9 mouse cellular contexts compared by ENCODE assay signal in genomic region chr2:26587044-26587405, GRCm38 (mm10). TPM values are rescaled to one million over a fixed set of nuclear protein-coding genes. Genes with fewer than 3 reads are reported as not detected.
DNase-seq lines count a peak whose midpoint lies in the region; ATAC-seq and TF ChIP-seq lines count a peak whose summit lies in the region.
"Had no signal": no experiment of that assay in that cellular context is flagged by ENCODE, and none has a peak within 500 bp of the region (broad histone marks: within the 10 kb centered on the region; RNA-seq: fewer than 3 reads in every experiment).

No protein-coding gene starts in this region.

- TF ChIP-seq EP300 in liver, embryonic 14.5 days (IDR thresholded peaks at IDR 0.05; ENCODE audit: low read depth) = no peak

- peak; percentile 56 to 66 for DNase-seq in kidney, postnatal 4 days
- DNase-seq in kidney, adult 11 months = no peak
- peak; percentile 35 for DNase-seq in NIH3T3 (ENCODE audit: low read depth)
- peak; percentile 42 for DNase-seq in forebrain, embryonic 14.5 days (ENCODE audit: low spot score)
- DNase-seq in liver, embryonic 14.5 days (ENCODE audit: low read depth in 3 of 3, low spot score in 3 of 3) = no peak
- peak; percentile 60 for DNase-seq in testis, postnatal 10 days (ENCODE audit: low spot score)
- DNase-seq in ovary, adult 18-20 months (ENCODE audit: low spot score) = no peak
- no peak for DNase-seq in layer of hippocampus, adult 9-10 months (ENCODE audit: low spot score)

- H3K4me1 ChIP-seq in forebrain, embryonic 14.5 days (ENCODE audit: control insufficient read depth, insufficient read depth, low read length) = no peaks in the 10 kb centered on the region
- peaks cover 2 to 14% of the 10 kb centered on the region in 2 experiments; a peak in 3 of 4 replicates for H3K4me1 ChIP-seq in liver, embryonic 14.5 days (replicated peaks; ENCODE audit: control insufficient read depth in 2 of 2, insufficient read depth in 2 of 2, low read length in 1 of 2)

- peak overlapping the region; percentile 24; the same call in 1 of the 2 replicates for H3K27ac ChIP-seq in forebrain, embryonic 14.5 days (ENCODE audit: low read depth, low read length)
- no peak overlapping the region for H3K27ac ChIP-seq in liver, embryonic 14.5 days

- no peaks in the 10 kb centered on the region for H3K27me3 ChIP-seq in forebrain, embryonic 14.5 days (replicated peaks; ENCODE audit: control insufficient read depth, insufficient read depth, low read length)
- H3K27me3 ChIP-seq in liver, embryonic 14.5 days (ENCODE audit: control insufficient read depth, insufficient read depth, low read length) = no peaks in the 10 kb centered on the region

- peak overlapping the region; percentile 60 for H3K9ac ChIP-seq in forebrain, embryonic 14.5 days (ENCODE audit: low read length)
- peak overlapping the region; percentile 41 for H3K9ac ChIP-seq in liver, embryonic 14.5 days (replicated peaks)

- 6% methylated on average over 11 of the region's 11 CpGs for WGBS in forebrain, embryonic 14.5 days
- 1% methylated on average over 11 of the region's 11 CpGs for WGBS in liver, embryonic 14.5 days (ENCODE audit: insufficient replicate concordance)

- no peak; the same call in 1 of the 2 replicates for TF ChIP-seq CTCF in liver, embryonic 14.5 days (IDR thresholded peaks at IDR 0.05; ENCODE audit: low read depth)

- H3K4me3 ChIP-seq in forebrain, embryonic 14.5 days (ENCODE audit: low read depth, low read length) = peak overlapping the region; percentile 54
- peak overlapping the region; percentile 64 to 69 for H3K4me3 ChIP-seq in liver, embryonic 14.5 days (ENCODE audit: insufficient read depth in 1 of 2, low read depth in 2 of 2, low read length in 2 of 2)

- H3K9me3 ChIP-seq in forebrain, embryonic 14.5 days (replicated peaks; ENCODE audit: control insufficient read depth, low read length) = no peaks in the 10 kb centered on the region
- no peaks in the 10 kb centered on the region for H3K9me3 ChIP-seq in liver, embryonic 14.5 days (ENCODE audit: control insufficient read depth, low read length)

- peak; percentile 59 for ATAC-seq in forebrain, embryonic 14.5 days
- ATAC-seq in liver, embryonic 14.5 days (ENCODE audit: insufficient read depth) = peak; percentile 36

- no peaks in the 10 kb centered on the region for H3K36me3 ChIP-seq in forebrain, embryonic 14.5 days (ENCODE audit: control insufficient read depth, insufficient read depth, low read length)
- no peaks in the 10 kb centered on the region for H3K36me3 ChIP-seq in liver, embryonic 14.5 days (replicated peaks; ENCODE audit: control insufficient read depth, insufficient read depth, low read depth)

- H3K4me2 ChIP-seq in forebrain, embryonic 14.5 days (ENCODE audit: low read length) = peak overlapping the region; percentile 66
- peak overlapping the region; percentile 73 for H3K4me2 ChIP-seq in liver, embryonic 14.5 days (ENCODE audit: low read depth)

RNA-seq across cellular contexts. Expression of gene Gm20532, which starts 0.6 kb away (rescaled TPM):
- not detected in 2 replicates for polyA plus RNA-seq in forebrain, embryonic 14.5 days (2014; fragmentation: Nextera tagmentation; extraction: Ambion mirVana)
- not detected in 2 replicates for polyA plus RNA-seq in liver, embryonic 14.5 days (2012; rRNA removed)
- not detected in 2 replicates for polyA plus RNA-seq in liver, embryonic 14.5 days (2014; fragmentation: Nextera tagmentation; extraction: Ambion mirVana)
- polyA plus RNA-seq: gonadal fat pad, adult 2 months had no signal

RNA-seq across cellular contexts. Expression of gene Egfl7, which starts 7.2 kb away (rescaled TPM):
- 52.5 and 52.8 TPM in 2 replicates for polyA plus RNA-seq in forebrain, embryonic 14.5 days (2014; fragmentation: Nextera tagmentation; extraction: Ambion mirVana)
- polyA plus RNA-seq in liver, embryonic 14.5 days (2012; rRNA removed) = 61.7 and 68.0 TPM in 2 replicates
- 46.8 and 47.6 TPM in 2 replicates for polyA plus RNA-seq in liver, embryonic 14.5 days (2014; fragmentation: Nextera tagmentation; extraction: Ambion mirVana)

RNA-seq across cellular contexts. Expression of gene Agpat2, which starts 17.2 kb away (rescaled TPM):
- 4.0 TPM in 2 replicates for polyA plus RNA-seq in forebrain, embryonic 14.5 days (2014; fragmentation: Nextera tagmentation; extraction: Ambion mirVana)
- 27.2 and 29.8 TPM in 2 replicates for polyA plus RNA-seq in liver, embryonic 14.5 days (2012; rRNA removed)
- 31.4 and 32.8 TPM in 2 replicates for polyA plus RNA-seq in liver, embryonic 14.5 days (2014; fragmentation: Nextera tagmentation; extraction: Ambion mirVana)

RNA-seq across cellular contexts. Expression of gene Fam69b, which starts 41.2 kb away (rescaled TPM):
- 97.4 and 101 TPM in 2 replicates for polyA plus RNA-seq in forebrain, embryonic 14.5 days (2014; fragmentation: Nextera tagmentation; extraction: Ambion mirVana)
- polyA plus RNA-seq in liver, embryonic 14.5 days (2012; rRNA removed) = 0.78 and 0.94 TPM in 2 replicates
- 0.70 and 0.78 TPM in 2 replicates for polyA plus RNA-seq in liver, embryonic 14.5 days (2014; fragmentation: Nextera tagmentation; extraction: Ambion mirVana)

Comparison
In these comparisons a context has a peak if more than half of its experiments do, and no peak if none do; other contexts are left out.
1. DNase-seq: peak in kidney, postnatal 4 days (2 of 2), NIH3T3 (single experiment), forebrain, embryonic 14.5 days (single experiment) and testis, postnatal 10 days (single experiment); none in kidney, adult 11 months (single experiment), liver, embryonic 14.5 days (0 of 3), ovary, adult 18-20 months (single experiment) and layer of hippocampus, adult 9-10 months (single experiment).